Mouse (Mus musculus) erythroblast, adult 5-6 weeks (primary cell): ENCODE results near the gene Frmd6. TPM values are rescaled to one million over a fixed set of nuclear protein-coding genes. Genes with fewer than 3 reads are reported as not detected.

ENCODE experiments used
- ATAC-seq: replicated peaks from 2 replicates; pipeline ENCODE4 v1.8.0; 2016; ENCODE audit warnings: moderate number of reproducible peaks, mild to moderate bottlenecking, moderate TSS enrichment, inconsistent platforms; ENCODE audit not compliant: poor library complexity, low FRiP score, severe bottlenecking
- total RNA-seq, 2 experiments: library from RNA; stranded (forward) in 1 of 2; stranded (reverse) in 1 of 2; fragments of 150-400 nt in 1 of 2; fragments of 200-764, 138-1000 nt in 1 of 2; gene quantifications; 2 replicates each; pipeline versions ENCODE4 v1.2.3 to v1.2.4; 2015 to 2017; ENCODE audit warnings: low replicate concordance in 2 of 2

The Frmd6 gene
- total RNA-seq, 2 experiments from 2014 or later: 0.19 to 0.60 TPM

DNA sequence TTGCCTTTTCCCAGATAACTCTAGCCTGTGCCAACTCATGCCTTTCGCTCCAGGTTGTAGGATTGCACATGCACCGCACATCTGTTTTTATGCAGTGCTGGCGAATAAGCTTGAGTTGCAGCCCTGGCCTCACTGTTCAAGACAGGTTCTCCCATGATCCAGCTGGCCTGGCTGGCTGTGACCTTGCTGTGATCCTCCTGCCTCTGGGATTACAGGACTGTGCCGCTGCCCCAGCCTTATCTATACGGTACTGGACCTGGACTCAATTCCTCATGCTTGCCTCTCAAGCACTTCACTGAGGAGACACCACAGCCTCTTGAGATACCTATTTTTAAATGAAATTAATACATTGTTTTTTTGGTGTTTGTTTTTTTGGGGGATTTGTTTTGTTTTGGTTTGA lies 118.9 kb downstream of the Frmd6 start:
- ATAC-seq: no peak

DNA sequence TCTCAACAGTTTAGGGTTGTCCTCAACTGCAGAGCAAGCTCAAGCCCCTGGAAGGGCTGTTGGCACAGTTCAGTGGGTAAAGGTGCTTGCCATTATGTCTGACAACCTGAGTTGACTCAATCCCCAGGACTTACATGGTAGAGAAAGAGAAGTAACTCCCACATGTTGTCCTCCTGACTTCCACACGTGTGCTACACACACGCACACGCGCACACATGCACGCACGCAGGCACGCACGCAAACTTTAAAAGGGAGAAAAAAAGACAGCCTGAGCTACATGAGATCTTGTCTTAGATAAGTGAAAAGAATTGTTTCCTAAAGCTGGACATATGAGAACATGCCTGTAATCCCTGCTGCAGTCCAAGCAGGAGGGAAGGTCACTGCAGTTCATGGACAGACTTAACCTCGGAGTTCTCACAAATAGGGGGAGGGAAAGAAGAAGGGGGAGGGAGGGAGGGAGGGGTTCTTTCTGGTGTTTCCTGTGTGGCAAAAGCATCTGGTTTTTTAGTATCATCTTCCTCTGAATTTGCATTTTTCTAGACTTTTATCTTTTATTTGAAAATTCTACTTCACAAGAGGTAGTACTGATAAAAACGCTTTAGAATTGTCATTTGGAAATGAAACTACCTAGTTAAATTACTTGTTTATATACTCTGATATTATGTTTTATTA lies 121.4 kb downstream of the Frmd6 start:
- no peak for ATAC-seq

Other genes starting within 250 kb of the Frmd6 start
- 40.3 and 76.7 TPM in 2 replicates for gene Actr10, start 112.3 kb downstream of the Frmd6 start, total RNA-seq (2015; ENCODE audit: low replicate concordance)
- 29.5 and 39.3 TPM in 2 replicates for gene Actr10, start 112.3 kb downstream of the Frmd6 start, total RNA-seq (2017; ENCODE audit: low replicate concordance)
- 105 and 133 TPM in 2 replicates for gene Psma3, start 149.1 kb downstream of the Frmd6 start, total RNA-seq (2015; ENCODE audit: low replicate concordance)
- gene Psma3, start 149.1 kb downstream of the Frmd6 start, total RNA-seq (2017; ENCODE audit: low replicate concordance): 67.8 and 119 TPM in 2 replicates
- gene Arid4a, start 190.5 kb downstream of the Frmd6 start, total RNA-seq (2015; ENCODE audit: low replicate concordance): 17.9 and 21.3 TPM in 2 replicates
- 41.5 and 57.6 TPM in 2 replicates for gene Arid4a, start 190.5 kb downstream of the Frmd6 start, total RNA-seq (2017; ENCODE audit: low replicate concordance)